Mouse (Mus musculus) adrenal gland, postnatal 4 days (tissue): ENCODE results near the gene Gm3187. TPM values are rescaled to one million over a fixed set of nuclear protein-coding genes. Genes with fewer than 3 reads are reported as not detected.
"Not testable (repeated sequence)": the region's sequence is repeated elsewhere in the genome, so short reads cannot be mapped to it uniquely, and the experiment has no call there.

Experiments
- DNase-seq, 2 experiments: peaks; one replicate each; pipeline ENCODE4 v3.0.0; 2021 to 2022; ENCODE audit warnings: low spot score in 2 of 2, mixed read lengths in 2 of 2
- long read RNA-seq, 2 experiments: library from polyadenylated mRNA; stranded (forward); transcript quantifications; one replicate each; pipeline ENCODE4 v2.0.0; 2021
- total RNA-seq, 2 experiments: library from RNA; stranded (reverse); gene quantifications; 2 replicates each; pipeline ENCODE4 v1.2.3; 2021

Gm3187 gene
- not detected for total RNA-seq
- long read RNA-seq, experiment 1 = 0 reads
- long read RNA-seq, experiment 2 = 0 reads

- DNase-seq = not testable (repeated sequence)
Measured at GRCm38 (mm10) chr14:5483907-5484306, at the start of gene Gm3187. Gene Gm3187 (plus strand): TSS chr14:5484207.

GRCm38 (mm10) chr14:5455367-5455766 is 28.6 kb upstream of the Gm3187 start, which contains the start of gene Gm3194:
Gene Gm3194 (minus strand): TSS chr14:5455467.
- not testable (repeated sequence) for DNase-seq

- not testable (repeated sequence) for DNase-seq
Measured at GRCm38 (mm10) chr14:5460469-5460868, 23.5 kb upstream of the Gm3187 start.

- DNase-seq = not testable (repeated sequence)
Measured at GRCm38 (mm10) chr14:5477730-5478129, 6.3 kb upstream of the Gm3187 start, which contains the start of gene Gm8246. Gene Gm8246 (minus strand): TSS chr14:5477830.

GRCm38 (mm10) chr14:5501374-5501773 is 17.4 kb downstream of the Gm3187 start, which contains the start of gene Gm3488:
Gene Gm3488 (plus strand): TSS chr14:5501674.
- not testable (repeated sequence) for DNase-seq

- DNase-seq = not testable (repeated sequence)
Measured at GRCm38 (mm10) chr14:5538196-5538595, 54.2 kb downstream of the Gm3187 start, which contains the start of gene Gm3532. Gene Gm3532 (plus strand): TSS chr14:5538496.

Other genes with a start within 250 kb of the Gm3187 start
- under 1 TPM in 1 of 2 experiments, not detected in 1; 0.20 TPM for gene Gm3526, start 223.6 kb upstream of the Gm3187 start, total RNA-seq
- gene Gm3542, start 149.3 kb upstream of the Gm3187 start, total RNA-seq = not detected
- not detected for gene Gm3500, start 95.2 kb upstream of the Gm3187 start, total RNA-seq
- gene Gm3194, start 28.7 kb upstream of the Gm3187 start, total RNA-seq = 1 to 10 TPM in 1 of 2 experiments, under 1 TPM in 1; 0.96 to 1.1 TPM
- gene Gm8246, start 6.4 kb upstream of the Gm3187 start, total RNA-seq = not detected
- under 1 TPM; 0.25 to 0.65 TPM for gene Gm3488, start 17.5 kb downstream of the Gm3187 start, total RNA-seq
- not detected for gene Gm3532, start 54.3 kb downstream of the Gm3187 start, total RNA-seq
- not detected for gene Gm8265, start 148.8 kb downstream of the Gm3187 start, total RNA-seq
- gene Gm9603, start 203.2 kb downstream of the Gm3187 start, total RNA-seq = not detected